Mouse (Mus musculus): ENCODE measurements around the gene Gm11639. TPM values are rescaled to one million over a fixed set of nuclear protein-coding genes. Genes with fewer than 3 reads are reported as not detected.
"Not testable (repeated sequence)": the region's sequence is repeated elsewhere in the genome, so short reads cannot be mapped to it uniquely, and the experiment has no call there.

Gene Gm11639
- polyA plus RNA-seq, 1 experiment, result not detected

DNA sequence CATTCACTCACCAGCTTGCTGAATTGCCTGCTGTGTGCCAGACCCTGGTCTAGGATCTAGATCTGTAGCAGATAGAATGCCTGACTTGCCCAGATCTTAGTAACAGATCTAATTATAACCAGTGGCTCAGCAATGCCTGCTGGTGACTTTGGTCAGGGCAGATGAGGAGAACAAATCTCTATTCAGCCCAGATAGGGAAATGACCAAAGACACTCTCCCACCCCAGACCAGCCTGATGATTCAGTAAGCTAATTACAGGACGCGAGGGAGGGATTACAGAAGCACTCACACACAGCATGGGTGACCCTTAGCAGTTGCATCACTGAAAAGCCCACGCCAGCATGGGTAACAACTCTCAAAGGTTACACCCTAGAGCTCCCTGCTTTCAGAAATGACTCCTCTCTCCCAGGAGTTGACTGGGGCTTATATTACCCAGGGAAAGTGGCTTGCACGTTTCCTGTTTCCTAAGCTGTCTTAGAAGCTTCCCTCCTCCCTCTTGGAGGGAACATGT, 435.1 kb downstream of the Gm11639 start:
- no peaks in the 10 kb centered on the region for H3K27me3 ChIP-seq (ENCODE audit: control insufficient read depth, insufficient read depth, insufficient read length)
- H3K4me3 ChIP-seq (ENCODE audit: insufficient read depth, poor library complexity, severe bottlenecking), result no peak overlapping the region
- TF ChIP-seq FOSL1 (IDR thresholded peaks at IDR 0.05; ENCODE audit: insufficient read depth, low read length, poor library complexity, severe bottlenecking) (no peak), CEBPB (IDR thresholded peaks at IDR 0.05; ENCODE audit: low read depth) (peak; percentile 74), MYOD1 (IDR thresholded peaks at IDR 0.05; ENCODE audit: control insufficient read depth, insufficient read length, low read depth) (peak; percentile 19), MYOG (IDR thresholded peaks at IDR 0.05; ENCODE audit: control insufficient read depth, extremely low read depth, insufficient read length) (no peak), USF1 (IDR thresholded peaks at IDR 0.05; ENCODE audit: low read depth) (no peak)
- H3K79me3 ChIP-seq (ENCODE audit: low read depth), result no peaks in the 10 kb centered on the region
- H3K79me2 ChIP-seq (ENCODE audit: control insufficient read depth, insufficient read depth), result no peaks in the 10 kb centered on the region
- H3K36me3 ChIP-seq (ENCODE audit: control insufficient read depth, insufficient read depth), result no peaks in the 10 kb centered on the region
- H3ac ChIP-seq (ENCODE audit: control insufficient read depth, insufficient read length, low read depth), result no peak overlapping the region

DNA sequence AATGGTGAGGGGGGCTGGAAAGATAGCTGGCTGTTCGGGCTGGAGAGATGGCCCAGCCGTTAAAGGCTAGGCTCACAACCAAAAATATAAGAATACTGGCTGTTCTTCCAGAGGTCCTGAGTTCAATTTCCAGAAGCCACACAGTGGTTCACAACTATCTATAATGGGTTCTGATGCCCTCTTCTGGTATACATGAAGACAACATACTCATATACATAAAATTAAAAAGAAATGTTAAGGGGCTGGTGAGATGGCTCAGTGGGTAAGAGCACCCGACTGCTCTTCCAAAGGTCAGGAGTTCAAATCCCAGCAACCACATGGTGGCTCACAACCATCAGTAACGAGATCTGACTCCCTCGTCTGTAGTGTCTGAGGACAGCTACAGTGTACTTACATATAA, 436.3 kb downstream of the Gm11639 start:
- H3K79me2 ChIP-seq (ENCODE audit: control insufficient read depth, insufficient read depth); H3K4me3 ChIP-seq (ENCODE audit: insufficient read depth, poor library complexity, severe bottlenecking); H3ac ChIP-seq (ENCODE audit: control insufficient read depth, insufficient read length, low read depth): not testable (repeated sequence)

GRCm38 (mm10) chr11:105123986-105124385, 438.5 kb downstream of the Gm11639 start:
- no peak for TF ChIP-seq FOSL1 (IDR thresholded peaks at IDR 0.05; ENCODE audit: insufficient read depth, low read length, poor library complexity, severe bottlenecking)
- peak; percentile 14 for TF ChIP-seq CTCF (IDR thresholded peaks at IDR 0.05; ENCODE audit: control insufficient read depth, insufficient read depth, insufficient read length)
- Histone ChIP-seq H3K36me3 (ENCODE audit: control insufficient read depth, insufficient read depth) (peaks cover 11% of the 10 kb centered on the region), H3ac (ENCODE audit: control insufficient read depth, insufficient read length, low read depth) (no peak overlapping the region), H3K79me2 (ENCODE audit: control insufficient read depth, insufficient read depth) (peaks cover 28% of the 10 kb centered on the region), H3K79me3 (ENCODE audit: low read depth) (peaks cover 27% of the 10 kb centered on the region), H3K4me3 (ENCODE audit: insufficient read depth, poor library complexity, severe bottlenecking) (no peak overlapping the region), H3K27me3 (ENCODE audit: control insufficient read depth, insufficient read depth, insufficient read length) (no peaks in the 10 kb centered on the region)

More for the DNA sequence above, 436.3 kb downstream of the Gm11639 start:
- H3K27me3 ChIP-seq (ENCODE audit: control insufficient read depth, insufficient read depth, insufficient read length); H3K36me3 ChIP-seq (ENCODE audit: control insufficient read depth, insufficient read depth); H3K79me3 ChIP-seq (ENCODE audit: low read depth): not testable (repeated sequence)

DNA sequence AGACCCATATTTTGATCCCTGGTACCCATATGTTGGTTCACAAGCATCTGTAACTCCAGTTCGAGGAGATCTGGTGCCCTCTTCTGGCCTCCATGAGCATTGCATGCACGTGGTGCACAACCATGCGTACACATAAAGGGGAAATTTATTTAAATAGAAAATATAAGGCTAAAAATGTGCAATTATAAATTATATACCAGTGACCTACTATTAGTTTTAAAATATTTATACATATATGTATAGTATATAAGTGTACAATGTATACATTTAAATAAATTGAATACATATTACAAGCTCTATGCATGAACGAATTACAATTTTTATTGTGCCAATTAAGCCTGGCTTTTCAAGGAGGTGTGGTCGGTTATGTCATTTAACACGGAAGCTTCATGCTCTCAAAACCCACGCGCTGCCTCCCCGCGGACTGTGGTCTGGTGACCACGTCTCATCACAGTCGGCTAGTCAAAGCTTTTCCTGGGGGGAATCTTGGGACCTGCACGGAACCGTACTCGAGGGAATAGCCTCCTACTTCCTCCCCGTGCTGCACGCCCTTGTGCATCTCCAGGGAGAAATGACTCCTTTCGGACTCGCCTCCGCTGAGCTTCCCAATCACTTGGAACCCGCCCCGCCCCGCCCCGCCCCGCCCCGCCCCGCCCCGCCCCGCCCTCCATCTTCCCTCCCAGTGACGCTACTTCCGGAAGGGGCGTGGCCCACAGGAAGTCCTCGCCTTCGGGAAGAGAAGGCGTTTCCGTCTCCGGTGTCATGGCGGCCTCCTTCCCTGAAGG, 440.4 kb downstream of the Gm11639 start, which contains the start of gene Mettl2:
Gene Mettl2, plus strand, starts transcription at position 691 of the 785 bp plus-strand sequence.
- H3K4me3 ChIP-seq (ENCODE audit: insufficient read depth, poor library complexity, severe bottlenecking), result peak within 1 kb of the TSS; percentile 100
- H3ac ChIP-seq (ENCODE audit: control insufficient read depth, insufficient read length, low read depth), result peak within 1 kb of the TSS; percentile 81
- H3K79me2 ChIP-seq (ENCODE audit: control insufficient read depth, insufficient read depth), result peaks cover 47% of the 10 kb centered on the region
- TF ChIP-seq CEBPB (IDR thresholded peaks at IDR 0.05; ENCODE audit: low read depth), result no peak
- TF ChIP-seq MAX (IDR thresholded peaks at IDR 0.05), result peak; percentile 97
- no peak for TF ChIP-seq MYOG (IDR thresholded peaks at IDR 0.05; ENCODE audit: control insufficient read depth, extremely low read depth, insufficient read length)
- no peak for TF ChIP-seq MYOD1 (IDR thresholded peaks at IDR 0.05; ENCODE audit: control insufficient read depth, insufficient read length, low read depth)
- peak; percentile 37 for TF ChIP-seq CTCF (IDR thresholded peaks at IDR 0.05; ENCODE audit: control insufficient read depth, insufficient read depth, insufficient read length)
- no peak for TF ChIP-seq FOSL1 (IDR thresholded peaks at IDR 0.05; ENCODE audit: insufficient read depth, low read length, poor library complexity, severe bottlenecking)
- peak; percentile 45 for TF ChIP-seq USF1 (IDR thresholded peaks at IDR 0.05; ENCODE audit: low read depth)
- H3K79me3 ChIP-seq (ENCODE audit: low read depth), result peaks cover 43% of the 10 kb centered on the region
- H3K36me3 ChIP-seq (ENCODE audit: control insufficient read depth, insufficient read depth), result peaks cover 29% of the 10 kb centered on the region
- no peaks in the 10 kb centered on the region for H3K27me3 ChIP-seq (ENCODE audit: control insufficient read depth, insufficient read depth, insufficient read length)

GRCm38 (mm10) chr11:105126520-105127029, 441.1 kb downstream of the Gm11639 start:
- no peaks in the 10 kb centered on the region for H3K27me3 ChIP-seq (ENCODE audit: control insufficient read depth, insufficient read depth, insufficient read length)
- peaks cover 36% of the 10 kb centered on the region for H3K36me3 ChIP-seq (ENCODE audit: control insufficient read depth, insufficient read depth)
- peaks cover 51% of the 10 kb centered on the region for H3K79me2 ChIP-seq (ENCODE audit: control insufficient read depth, insufficient read depth)
- peak overlapping the region; percentile 100 for H3K4me3 ChIP-seq (ENCODE audit: insufficient read depth, poor library complexity, severe bottlenecking)
- H3K79me3 ChIP-seq (ENCODE audit: low read depth), result peaks cover 45% of the 10 kb centered on the region
- peak overlapping the region; percentile 81 for H3ac ChIP-seq (ENCODE audit: control insufficient read depth, insufficient read length, low read depth)
- TF ChIP-seq CTCF (IDR thresholded peaks at IDR 0.05; ENCODE audit: control insufficient read depth, insufficient read depth, insufficient read length) (no peak), MYOD1 (IDR thresholded peaks at IDR 0.05; ENCODE audit: control insufficient read depth, insufficient read length, low read depth) (no peak), FOSL1 (IDR thresholded peaks at IDR 0.05; ENCODE audit: insufficient read depth, low read length, poor library complexity, severe bottlenecking) (no peak), CEBPB (IDR thresholded peaks at IDR 0.05; ENCODE audit: low read depth) (no peak), MAX (IDR thresholded peaks at IDR 0.05) (no peak), USF1 (IDR thresholded peaks at IDR 0.05; ENCODE audit: low read depth) (no peak), MYOG (IDR thresholded peaks at IDR 0.05; ENCODE audit: control insufficient read depth, extremely low read depth, insufficient read length) (no peak)

GRCm38 (mm10) chr11:105135692-105136091, 450.2 kb downstream of the Gm11639 start:
- Histone ChIP-seq H3K4me3 (ENCODE audit: insufficient read depth, poor library complexity, severe bottlenecking) (no peak overlapping the region), H3K27me3 (ENCODE audit: control insufficient read depth, insufficient read depth, insufficient read length) (no peaks in the 10 kb centered on the region), H3K36me3 (ENCODE audit: control insufficient read depth, insufficient read depth) (peaks cover 99% of the 10 kb centered on the region), H3K79me2 (ENCODE audit: control insufficient read depth, insufficient read depth) (peaks cover 6% of the 10 kb centered on the region), H3ac (ENCODE audit: control insufficient read depth, insufficient read length, low read depth) (no peak overlapping the region), H3K79me3 (ENCODE audit: low read depth) (peaks cover 4% of the 10 kb centered on the region)
- TF ChIP-seq CEBPB (IDR thresholded peaks at IDR 0.05; ENCODE audit: low read depth) (no peak), MYOD1 (IDR thresholded peaks at IDR 0.05; ENCODE audit: control insufficient read depth, insufficient read length, low read depth) (no peak), MAX (IDR thresholded peaks at IDR 0.05) (no peak), FOSL1 (IDR thresholded peaks at IDR 0.05; ENCODE audit: insufficient read depth, low read length, poor library complexity, severe bottlenecking) (no peak), USF1 (IDR thresholded peaks at IDR 0.05; ENCODE audit: low read depth) (no peak), MYOG (IDR thresholded peaks at IDR 0.05; ENCODE audit: control insufficient read depth, extremely low read depth, insufficient read length) (no peak), CTCF (IDR thresholded peaks at IDR 0.05; ENCODE audit: control insufficient read depth, insufficient read depth, insufficient read length) (no peak)

DNA sequence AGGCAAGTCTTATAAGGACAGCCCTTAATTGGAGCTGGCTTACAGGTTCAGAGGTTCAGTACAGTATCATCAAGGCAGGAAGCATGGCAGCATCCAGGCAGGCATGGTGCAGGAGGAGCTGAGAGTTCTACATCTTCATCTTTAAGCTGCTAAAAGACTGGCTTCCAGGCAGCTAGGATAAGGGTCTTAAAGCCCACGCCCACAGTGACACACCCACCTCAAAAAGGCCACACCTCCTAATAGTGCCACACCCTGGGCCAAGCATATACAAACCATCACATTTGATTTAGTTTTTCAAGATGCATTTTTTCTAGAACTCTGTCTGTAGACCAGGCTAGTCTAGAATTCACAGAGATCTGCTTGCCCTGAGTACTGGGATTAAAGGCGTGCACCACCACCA, 451.7 kb downstream of the Gm11639 start:
- H3K79me2 ChIP-seq (ENCODE audit: control insufficient read depth, insufficient read depth); H3K27me3 ChIP-seq (ENCODE audit: control insufficient read depth, insufficient read depth, insufficient read length): not testable (repeated sequence)

DNA sequence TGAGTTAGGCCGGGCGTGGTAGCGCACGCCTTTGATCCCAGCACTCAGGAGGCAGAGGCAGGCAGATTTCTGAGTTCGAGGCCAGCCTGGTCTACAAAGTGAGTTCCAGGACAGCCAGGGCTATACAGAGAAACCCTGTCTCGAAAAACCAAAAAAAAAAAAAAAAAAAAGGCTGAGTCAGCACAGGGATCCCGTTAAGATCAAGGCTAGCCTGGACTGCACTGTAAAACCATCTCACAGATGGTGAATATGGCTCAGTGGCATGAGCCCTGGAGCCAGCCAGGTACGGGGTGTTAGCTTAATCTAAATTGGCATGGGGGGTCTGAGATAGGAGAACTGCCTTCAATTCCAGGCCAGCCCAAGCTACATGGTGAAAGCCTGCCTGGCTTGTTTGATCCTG, 455.0 kb downstream of the Gm11639 start:
- H3K36me3 ChIP-seq (ENCODE audit: control insufficient read depth, insufficient read depth), result peaks cover 58% of the 10 kb centered on the region
- not testable (repeated sequence) for H3K27me3 ChIP-seq (ENCODE audit: control insufficient read depth, insufficient read depth, insufficient read length); H3K79me2 ChIP-seq (ENCODE audit: control insufficient read depth, insufficient read depth); H3K4me3 ChIP-seq (ENCODE audit: insufficient read depth, poor library complexity, severe bottlenecking); H3K79me3 ChIP-seq (ENCODE audit: low read depth); H3ac ChIP-seq (ENCODE audit: control insufficient read depth, insufficient read length, low read depth)

More for the DNA sequence above, 451.7 kb downstream of the Gm11639 start:
- H3K4me3 ChIP-seq (ENCODE audit: insufficient read depth, poor library complexity, severe bottlenecking); H3ac ChIP-seq (ENCODE audit: control insufficient read depth, insufficient read length, low read depth); H3K79me3 ChIP-seq (ENCODE audit: low read depth): not testable (repeated sequence)
- H3K36me3 ChIP-seq (ENCODE audit: control insufficient read depth, insufficient read depth), result peaks cover 90% of the 10 kb centered on the region

Data from C2C12 (cell line).